Mouse (Mus musculus): ENCODE results near the gene 3110009E18Rik.

The 3110009E18Rik gene

GRCm38 (mm10) chr1:120105556-120105959 lies 15.4 kb upstream of the 3110009E18Rik start:
- peak in 1 of 2 experiments; percentile 25 for DNase-seq

GRCm38 (mm10) chr1:120109741-120110432 lies 11.1 kb upstream of the 3110009E18Rik start:
- DNase-seq, result no peak

GRCm38 (mm10) chr1:120111766-120112165 lies 9.2 kb upstream of the 3110009E18Rik start:
- no peak for DNase-seq

GRCm38 (mm10) chr1:120112251-120113187 lies 8.5 kb upstream of the 3110009E18Rik start:
- DNase-seq, result no peak

GRCm38 (mm10) chr1:120115671-120116081 lies 5.3 kb upstream of the 3110009E18Rik start:
- DNase-seq, result peak; percentile 89

GRCm38 (mm10) chr1:120116106-120116505 lies 4.9 kb upstream of the 3110009E18Rik start:
- DNase-seq, result peak; percentile 36

GRCm38 (mm10) chr1:120118854-120119253 lies 2.1 kb upstream of the 3110009E18Rik start:
- no peak for DNase-seq

GRCm38 (mm10) chr1:120119389-120119788 lies 1.6 kb upstream of the 3110009E18Rik start:
- DNase-seq, result peak; percentile 23 to 30

- peak; percentile 49 to 60 for DNase-seq
Observed at GRCm38 (mm10) chr1:120120141-120120968, 632 bp upstream of the 3110009E18Rik start.

GRCm38 (mm10) chr1:120121930-120122530 lies 1.0 kb downstream of the 3110009E18Rik start:
- DNase-seq, result no peak

- no peak for DNase-seq
Observed at GRCm38 (mm10) chr1:120122634-120123383, 1.8 kb downstream of the 3110009E18Rik start.

- no peak for DNase-seq
Observed at GRCm38 (mm10) chr1:120124839-120125238, 3.9 kb downstream of the 3110009E18Rik start.

- DNase-seq, result no peak
Observed at GRCm38 (mm10) chr1:120125471-120125870, 4.5 kb downstream of the 3110009E18Rik start.

- no peak for DNase-seq
Observed at GRCm38 (mm10) chr1:120126318-120126717, 5.3 kb downstream of the 3110009E18Rik start.

- DNase-seq, result no peak
Observed at GRCm38 (mm10) chr1:120132376-120132775, 11.4 kb downstream of the 3110009E18Rik start.

- DNase-seq, result peak; percentile 23 to 33
Observed at GRCm38 (mm10) chr1:120135934-120136786, 15.2 kb downstream of the 3110009E18Rik start.

- no peak for DNase-seq
Observed at GRCm38 (mm10) chr1:120138923-120139540, 18.0 kb downstream of the 3110009E18Rik start.

GRCm38 (mm10) chr1:120140144-120140693 lies 19.2 kb downstream of the 3110009E18Rik start:
- DNase-seq, result no peak

- peak; percentile 86 to 87 for DNase-seq
Observed at GRCm38 (mm10) chr1:120142551-120142950, 21.6 kb downstream of the 3110009E18Rik start.
